In genomic region chr10:37618606-37619005, GRCm38 (mm10) we compare ENCODE assay signal across 28 mouse cellular contexts.
DNase-seq lines count a peak whose midpoint lies in the region; ATAC-seq and TF ChIP-seq lines count a peak whose summit lies in the region.
"Had no signal": no experiment of that assay in that cellular context is flagged by ENCODE, and none has a peak within 500 bp of the region (broad histone marks: within the 10 kb centered on the region; RNA-seq: fewer than 3 reads in every experiment).

No protein-coding gene starts in this region.

- no peak for DNase-seq in heart, embryonic 10.5 days (ENCODE audit: low spot score)
- DNase-seq in heart, adult 2 months, result no peak
- peak; percentile 19 for DNase-seq in thymus, postnatal 14 days
- no peak for DNase-seq in thymus, adult 2 months
- DNase-seq in embryonic facial prominence, embryonic 10.5 days (ENCODE audit: low spot score), result no peak
- no peak for DNase-seq in spleen, postnatal 4 days (ENCODE audit: low spot score in 2 of 2)
- DNase-seq in layer of hippocampus, adult 9-10 months (ENCODE audit: low spot score), result no peak
- DNase-seq: adrenal gland, postnatal 10 days; adrenal gland, postnatal 36 days; B cell, adult 2 months; cerebellum, adult 18-20 months; cerebellum, adult 9-10 months; cerebellum, postnatal 14 days; embryo, embryonic 11 days; forebrain, postnatal 0 days; gastrocnemius, adult 2 months; gastrocnemius, postnatal 14 days; heart, adult 11 months; heart, postnatal 14 days; heart, postnatal 4 days had no signal

- no peaks in the 10 kb centered on the region for H3K9me3 ChIP-seq in heart, embryonic 10.5 days
- H3K9me3 ChIP-seq in embryonic facial prominence, embryonic 10.5 days, result no peaks in the 10 kb centered on the region
- H3K9me3 ChIP-seq: embryonic facial prominence, embryonic 15.5 days; G1E; heart, embryonic 13.5 days; hindbrain, embryonic 12.5 days; hindbrain, embryonic 15.5 days had no signal

- TF ChIP-seq EP300 in heart, adult 2 months (IDR thresholded peaks at IDR 0.05; ENCODE audit: insufficient read depth, low read depth, low read length), result no peak

- no peak for TF ChIP-seq POLR2A in heart, adult 2 months (IDR thresholded peaks at IDR 0.05; ENCODE audit: insufficient read depth, low read depth, low read length)
- TF ChIP-seq POLR2A in thymus, adult 2 months (IDR thresholded peaks at IDR 0.05; ENCODE audit: control insufficient read depth, extremely low read depth, insufficient read depth, low read length, poor library complexity), result no peak

- no peak overlapping the region for H3K4me3 ChIP-seq in heart, embryonic 10.5 days
- no peak overlapping the region for H3K4me3 ChIP-seq in heart, adult 2 months
- no peak overlapping the region for H3K4me3 ChIP-seq in thymus, adult 2 months (ENCODE audit: control insufficient read depth, insufficient read depth, low read length)
- H3K4me3 ChIP-seq in embryonic facial prominence, embryonic 10.5 days, result no peak overlapping the region
- H3K4me3 ChIP-seq: embryonic facial prominence, embryonic 15.5 days; gastrocnemius, adult 2 months; heart, embryonic 13.5 days; hindbrain, embryonic 12.5 days; hindbrain, embryonic 15.5 days had no signal

- intact Hi-C loops in heart, adult 2 months (cut with DNase I), result no loop called here

- H3K36me3 ChIP-seq in heart, embryonic 10.5 days, result no peaks in the 10 kb centered on the region
- H3K36me3 ChIP-seq in heart, adult 2 months (ENCODE audit: control insufficient read depth, insufficient read depth, low read length), result no peaks in the 10 kb centered on the region
- H3K36me3 ChIP-seq in thymus, adult 2 months (ENCODE audit: control insufficient read depth, insufficient read depth, low read length), result no peaks in the 10 kb centered on the region
- H3K36me3 ChIP-seq in embryonic facial prominence, embryonic 10.5 days (replicated peaks), result no peaks in the 10 kb centered on the region
- H3K36me3 ChIP-seq: embryonic facial prominence, embryonic 15.5 days; G1E; heart, embryonic 13.5 days; hindbrain, embryonic 12.5 days; hindbrain, embryonic 15.5 days had no signal

- H3K27ac ChIP-seq in heart, embryonic 10.5 days, result peak overlapping the region; percentile 72
- H3K27ac ChIP-seq in heart, adult 2 months, result no peak overlapping the region
- H3K27ac ChIP-seq in thymus, adult 2 months (ENCODE audit: control insufficient read depth, insufficient read depth, low read length), result no peak overlapping the region
- H3K27ac ChIP-seq in embryonic facial prominence, embryonic 10.5 days (replicated peaks), result 0 out of 2 replicates have a peak overlapping the region, but pooled peaks have one; percentile 40
- H3K27ac ChIP-seq: embryonic facial prominence, embryonic 15.5 days; gastrocnemius, adult 2 months; hindbrain, embryonic 12.5 days; hindbrain, embryonic 15.5 days had no signal

- no peaks in the 10 kb centered on the region for H3K79me2 ChIP-seq in heart, adult 2 months (replicated peaks; ENCODE audit: control insufficient read depth, insufficient read depth, low read length)

- peaks cover 12% of the 10 kb centered on the region; the same call in 1 of the 2 replicates for H3K27me3 ChIP-seq in heart, embryonic 10.5 days (ENCODE audit: insufficient read depth, poor library complexity, severe bottlenecking)
- H3K27me3 ChIP-seq in heart, adult 2 months (ENCODE audit: control insufficient read depth, insufficient read depth, low read length), result no peaks in the 10 kb centered on the region
- no peaks in the 10 kb centered on the region for H3K27me3 ChIP-seq in thymus, adult 2 months (ENCODE audit: control insufficient read depth, insufficient read depth, low read length)
- H3K27me3 ChIP-seq in embryonic facial prominence, embryonic 10.5 days (replicated peaks; ENCODE audit: low read depth, poor library complexity, severe bottlenecking), result no peaks in the 10 kb centered on the region
- H3K27me3 ChIP-seq: CH12.LX; embryonic facial prominence, embryonic 15.5 days; hindbrain, embryonic 12.5 days; hindbrain, embryonic 15.5 days; Patski had no signal

- ATAC-seq in megakaryocyte progenitor cell, adult 5-6 weeks (replicated peaks; ENCODE audit: poor library complexity), result peak; percentile 56
- ATAC-seq: forebrain, postnatal 0 days; Patski had no signal

- peaks cover 30% of the 10 kb centered on the region for H3K4me1 ChIP-seq in heart, embryonic 10.5 days
- peaks cover 2% of the 10 kb centered on the region for H3K4me1 ChIP-seq in heart, adult 2 months (ENCODE audit: control insufficient read depth, insufficient read depth, low read length)
- H3K4me1 ChIP-seq in thymus, adult 2 months (replicated peaks; ENCODE audit: control insufficient read depth, insufficient read depth, low read length), result no peaks in the 10 kb centered on the region
- H3K4me1 ChIP-seq in embryonic facial prominence, embryonic 10.5 days, result peaks cover 27% of the 10 kb centered on the region
- H3K4me1 ChIP-seq: hindbrain, embryonic 12.5 days; hindbrain, embryonic 15.5 days had no signal

- WGBS in heart, embryonic 10.5 days, result 90% methylated on average over 1 of the region's 1 CpGs
- 90% methylated on average over 1 of the region's 1 CpGs for WGBS in heart, adult 2 months
- 36% methylated on average over 1 of the region's 1 CpGs for WGBS in thymus, adult 2 months
- 76% methylated on average over 1 of the region's 1 CpGs for WGBS in embryonic facial prominence, embryonic 10.5 days

- H3K9ac ChIP-seq in heart, adult 2 months (ENCODE audit: low read depth, low read length), result no peak overlapping the region
- H3K9ac ChIP-seq: embryonic facial prominence, embryonic 15.5 days; forebrain, postnatal 0 days; heart, embryonic 13.5 days; hindbrain, embryonic 12.5 days; hindbrain, embryonic 15.5 days had no signal

- no peak for TF ChIP-seq CTCF in heart, adult 2 months (IDR thresholded peaks at IDR 0.05)
- TF ChIP-seq CTCF in thymus, adult 2 months (IDR thresholded peaks at IDR 0.05; ENCODE audit: borderline replicate concordance, control insufficient read depth, extremely low read depth, insufficient read depth, low read length, poor library complexity), result no peak

Comparison
In these comparisons a context has a peak if more than half of its experiments do, and no peak if none do; other contexts are left out.
1. H3K27ac ChIP-seq: peak in heart, embryonic 10.5 days (single experiment) and embryonic facial prominence, embryonic 10.5 days (single experiment); none in heart, adult 2 months (single experiment) and thymus, adult 2 months (single experiment).